8 mouse cellular contexts compared by ENCODE assay signal in genomic region chr4:63417318-63417957, GRCm38 (mm10). TPM values are rescaled to one million over a fixed set of nuclear protein-coding genes. Genes with fewer than 3 reads are reported as not detected.
DNase-seq lines count a peak whose midpoint lies in the region; ATAC-seq lines count a peak whose summit lies in the region.

No protein-coding gene starts in this region.

- ATAC-seq in heart, embryonic 11.5 days (replicated peaks; ENCODE audit: insufficient number of reproducible peaks, low FRiP score, low TSS enrichment) = no peak
- peak; percentile 89 for ATAC-seq in common myeloid progenitor, adult 5-6 weeks (replicated peaks; ENCODE audit: low read depth, poor library complexity, severe bottlenecking)
- ATAC-seq in midbrain, embryonic 13.5 days = peak; percentile 80

- H3K27ac ChIP-seq in heart, embryonic 11.5 days (ENCODE audit: low read depth, low read length) = no peak overlapping the region
- no peak overlapping the region for H3K27ac ChIP-seq in midbrain, embryonic 13.5 days

- H3K4me1 ChIP-seq in heart, embryonic 11.5 days (ENCODE audit: control insufficient read depth, insufficient read depth, low read length) = peaks cover 2% of the 10 kb centered on the region
- H3K4me1 ChIP-seq in midbrain, embryonic 13.5 days (replicated peaks) = peaks cover 15% of the 10 kb centered on the region

- WGBS in heart, embryonic 11.5 days (ENCODE audit: insufficient replicate concordance) = 27% methylated on average over 9 of the region's 9 CpGs
- WGBS in midbrain, embryonic 13.5 days = 23% methylated on average over 9 of the region's 9 CpGs

- no peaks in the 10 kb centered on the region for H3K27me3 ChIP-seq in heart, embryonic 11.5 days (ENCODE audit: control insufficient read depth, insufficient read depth, low read length)
- H3K27me3 ChIP-seq in midbrain, embryonic 13.5 days = no peaks in the 10 kb centered on the region

- no peak overlapping the region for H3K9ac ChIP-seq in heart, embryonic 11.5 days (ENCODE audit: low read depth, low read length)
- H3K9ac ChIP-seq in midbrain, embryonic 13.5 days (replicated peaks) = 0 out of 2 replicates have a peak overlapping the region, but pooled peaks have one; percentile 23

- no peak overlapping the region for H3K4me3 ChIP-seq in heart, embryonic 11.5 days (ENCODE audit: low read depth, low read length)
- no peak overlapping the region for H3K4me3 ChIP-seq in midbrain, embryonic 13.5 days (replicated peaks)

- intact Hi-C loops in left cerebral cortex, postnatal 36 days (cut with DNase I) = loop anchor here (1.0 to 5.0 kb wide), 5 partner anchors 80 to 1075 kb away; partner anchors contain the start of genes Tmem268 and Whrn

- H3K4me2 ChIP-seq in heart, embryonic 11.5 days = no peak overlapping the region
- H3K4me2 ChIP-seq in midbrain, embryonic 13.5 days (replicated peaks) = no peak overlapping the region

- peak; percentile 95 for DNase-seq in heart, adult 11 months
- DNase-seq in gastrocnemius, postnatal 10 days = peak; percentile 88
- DNase-seq in kidney, adult 11 months = peak; percentile 57
- DNase-seq in left cerebral cortex, postnatal 36 days (ENCODE audit: low spot score in 2 of 2) = peak; percentile 64 to 78
- peak; percentile 44 to 78 for DNase-seq in spleen, adult 18-20 months

- H3K9me3 ChIP-seq in heart, embryonic 11.5 days (replicated peaks; ENCODE audit: control insufficient read depth, low read length) = no peaks in the 10 kb centered on the region
- no peaks in the 10 kb centered on the region for H3K9me3 ChIP-seq in midbrain, embryonic 13.5 days

- H3K36me3 ChIP-seq in heart, embryonic 11.5 days (ENCODE audit: control insufficient read depth, insufficient read depth, low read length) = no peaks in the 10 kb centered on the region
- H3K36me3 ChIP-seq in midbrain, embryonic 13.5 days = peaks cover 3% of the 10 kb centered on the region; the same call in 1 of the 2 replicates

RNA-seq across cellular contexts. Expression of gene Akna, which starts 14.3 kb away (rescaled TPM):
- 3.1 and 3.2 TPM in 2 replicates for polyA plus RNA-seq in heart, embryonic 11.5 days (2014; fragmentation: Nextera tagmentation; extraction: Ambion mirVana)
- total RNA-seq in common myeloid progenitor, adult 5-6 weeks (2017) = 10.0 and 13.8 TPM in 2 replicates
- 1 to 10 TPM; 2.5 to 4.4 TPM for total RNA-seq in gastrocnemius, postnatal 10 days (2021)
- total RNA-seq in left cerebral cortex, postnatal 36 days (2021) = 1 to 10 TPM; 2.5 to 4.4 TPM
- polyA plus RNA-seq in midbrain, embryonic 13.5 days (2015; fragmentation: Nextera tagmentation; extraction: Ambion mirVana) = 10.7 and 11.8 TPM in 2 replicates

RNA-seq across cellular contexts. Expression of gene Orm2, which starts 55.2 kb away (rescaled TPM):
- not detected in 2 replicates for polyA plus RNA-seq in heart, embryonic 11.5 days (2014; fragmentation: Nextera tagmentation; extraction: Ambion mirVana)
- not detected in 2 replicates for total RNA-seq in common myeloid progenitor, adult 5-6 weeks (2017)
- under 1 TPM in 1 of 2 experiments, not detected in 1; 0.47 TPM for total RNA-seq in gastrocnemius, postnatal 10 days (2021)
- total RNA-seq in left cerebral cortex, postnatal 36 days (2021) = not detected
- not detected in 2 replicates for polyA plus RNA-seq in midbrain, embryonic 13.5 days (2015; fragmentation: Nextera tagmentation; extraction: Ambion mirVana)
